Mouse (Mus musculus) gastrocnemius, postnatal 36 days (tissue): ENCODE data around the gene Dnaja1. TPM values are rescaled to one million over a fixed set of nuclear protein-coding genes. Genes with fewer than 3 reads are reported as not detected.
A peak's percentile ranks its signal among the peaks of the same experiment; 100 is the strongest.

ENCODE experiments used
- DNase-seq, 2 experiments: peaks; one replicate each; pipeline ENCODE4 v3.0.0; 2022
- intact Hi-C: fragments of 180-260 bp; cut with DNase I; formaldehyde crosslinking; loops from one replicate; pipeline ENCODE4 v1.15.1; 2025
- total RNA-seq, 2 experiments: library from RNA; stranded (reverse); gene quantifications; 2 replicates each; pipeline ENCODE4 v1.2.3; 2021

Gene Dnaja1
- total RNA-seq, 2 experiments from 2014 or later = 31.8 to 38.3 TPM

DNA sequence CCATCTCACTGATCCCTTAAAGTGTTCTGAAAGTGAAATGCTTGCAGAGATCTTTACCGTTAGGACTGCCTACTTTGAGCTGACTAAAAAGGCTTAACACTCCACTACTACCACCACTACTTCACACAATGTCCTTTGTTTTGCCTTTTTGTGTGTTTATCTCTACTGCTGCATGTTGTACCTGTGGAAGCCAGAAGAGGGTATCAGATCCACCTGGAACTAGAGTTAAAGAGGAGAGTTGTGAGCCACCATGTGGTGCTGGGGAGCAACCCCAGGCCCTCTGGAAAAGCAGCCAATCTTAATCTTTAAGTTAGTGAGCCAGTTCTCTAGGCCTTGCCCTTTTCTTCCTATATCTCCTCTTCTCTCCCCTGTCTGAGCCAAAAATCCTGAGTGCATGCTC is 5.3 kb downstream of the Dnaja1 start:
- intact Hi-C loops = no loop called here
- no peak for DNase-seq

DNA sequence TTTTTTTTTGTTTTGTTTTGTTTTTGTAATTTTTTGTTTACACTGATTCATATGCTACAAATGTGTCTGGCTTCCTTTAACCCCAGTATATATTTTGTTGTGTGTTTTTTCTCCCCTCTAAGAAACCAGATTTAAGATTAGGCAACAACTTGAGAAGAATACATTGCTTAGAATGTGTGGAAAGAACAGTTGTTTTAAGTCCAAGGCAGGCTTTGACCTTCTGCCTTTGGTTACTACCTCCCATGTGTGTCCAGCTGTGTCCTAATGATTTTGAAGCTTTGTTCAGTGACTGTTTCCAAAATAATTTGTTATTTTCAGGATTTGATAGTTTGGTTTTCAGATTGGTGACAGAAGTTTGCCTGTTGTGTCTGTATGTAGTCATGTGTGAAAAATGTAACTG is 9.3 kb downstream of the Dnaja1 start:
- no peak for DNase-seq
- intact Hi-C loops = no loop called here

DNA sequence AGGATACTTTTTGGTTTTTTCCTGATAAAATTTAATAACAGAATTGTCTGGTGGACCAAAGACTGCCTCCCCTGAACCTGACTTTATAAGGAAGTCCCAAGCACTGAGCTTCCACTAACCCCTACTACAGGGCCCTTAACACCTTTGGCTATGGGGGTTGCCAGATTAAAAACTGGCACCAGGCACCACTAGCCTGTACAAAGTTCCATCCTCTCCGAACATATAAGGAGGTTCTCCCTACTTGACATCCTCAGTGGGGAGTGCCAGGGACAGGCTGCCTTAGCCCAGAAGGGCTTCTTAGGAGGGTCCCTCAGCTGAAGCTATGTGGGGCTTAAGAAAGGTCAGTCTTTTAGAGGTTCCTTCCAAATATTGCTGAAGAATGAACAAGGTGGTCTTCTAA is 13.4 kb downstream of the Dnaja1 start:
- intact Hi-C loops = no loop called here
- DNase-seq = no peak

DNA sequence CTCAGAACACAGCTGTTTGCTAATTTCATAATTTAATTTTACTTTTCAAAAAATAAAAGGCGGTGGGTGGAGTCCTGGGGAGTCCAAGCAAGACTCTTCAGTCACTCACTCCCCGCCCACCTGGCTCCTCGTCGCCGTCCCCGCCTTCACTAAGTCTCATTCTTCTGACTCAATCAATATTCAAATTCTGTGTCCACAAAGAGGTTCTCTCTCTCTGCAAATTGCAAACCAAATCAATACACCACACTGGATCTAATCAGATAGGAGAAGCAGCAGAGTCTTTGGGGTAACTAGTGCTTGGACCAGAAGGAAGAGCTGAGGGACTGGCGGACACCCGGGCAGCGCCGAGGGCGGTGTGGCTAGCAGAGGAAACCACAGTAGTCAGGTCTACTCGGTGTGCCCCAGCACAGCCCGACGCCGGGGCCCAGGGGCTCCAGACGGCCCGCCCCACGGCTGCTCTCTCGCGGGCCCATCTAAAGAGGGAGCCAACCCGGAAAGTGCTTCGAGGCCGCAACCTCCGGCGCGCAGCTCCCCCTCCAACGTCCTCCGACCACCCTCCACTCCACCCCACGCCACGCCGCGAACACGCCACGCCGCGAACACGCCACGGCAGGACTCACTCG is 35.3 kb downstream of the Dnaja1 start:
- intact Hi-C loops = no loop called here
- DNase-seq = no peak

DNA sequence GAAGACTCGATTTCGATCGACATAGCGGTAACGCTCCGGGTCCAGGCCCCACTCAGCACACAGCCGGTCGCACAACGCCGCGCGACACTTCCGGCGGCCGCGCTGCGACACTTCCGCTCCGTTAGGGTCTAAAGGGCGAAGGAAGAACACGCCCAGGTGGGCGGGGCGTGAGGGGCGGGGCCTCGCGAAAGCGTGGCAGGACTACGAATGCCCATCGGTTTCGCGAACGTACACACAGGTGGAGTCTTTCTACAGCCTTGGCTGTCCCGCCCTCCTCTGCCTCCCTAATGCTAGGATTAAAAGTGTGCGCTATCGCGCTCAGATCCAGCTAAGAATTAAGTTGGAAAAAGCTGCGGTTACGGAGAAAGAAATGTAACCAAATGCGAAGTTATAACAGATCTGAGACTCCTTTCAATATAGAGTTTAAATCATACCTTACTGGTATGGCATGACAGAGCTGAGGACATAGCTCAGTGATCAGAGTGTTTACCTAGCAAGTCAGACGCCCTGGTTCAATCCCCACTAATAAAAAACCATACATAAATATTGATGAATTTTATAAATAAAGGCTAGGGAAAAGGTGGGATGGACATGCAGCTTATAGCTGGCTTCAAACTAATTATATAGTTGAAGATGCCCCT is 36.0 kb downstream of the Dnaja1 start, which contains the start of gene Smu1:
Smu1 (minus strand) TSS at position 144 of the 641 bp plus-strand sequence.
- intact Hi-C loops = no loop called here
- peak; percentile 94 for DNase-seq

DNA sequence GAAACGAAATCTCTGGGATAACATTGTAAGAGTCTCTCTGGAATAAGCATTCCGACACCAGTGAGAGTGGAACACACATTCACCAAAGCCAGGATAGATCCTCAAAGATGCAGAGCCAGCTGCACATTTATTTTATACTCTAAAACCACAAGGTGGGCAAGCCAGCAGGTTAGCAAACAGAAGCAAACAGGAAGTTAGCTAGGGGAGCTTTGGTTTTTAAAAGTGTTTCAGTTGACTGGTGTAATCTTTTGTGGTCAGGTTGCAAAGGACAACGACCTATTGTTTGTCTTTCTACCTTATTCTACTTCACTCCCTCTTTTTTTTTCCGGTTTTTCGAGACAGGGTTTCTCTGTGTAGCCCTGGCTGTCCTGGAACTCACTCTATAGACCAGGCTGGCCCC is 37.9 kb downstream of the Dnaja1 start:
- intact Hi-C loops = no loop called here
- DNase-seq = no peak

DNA sequence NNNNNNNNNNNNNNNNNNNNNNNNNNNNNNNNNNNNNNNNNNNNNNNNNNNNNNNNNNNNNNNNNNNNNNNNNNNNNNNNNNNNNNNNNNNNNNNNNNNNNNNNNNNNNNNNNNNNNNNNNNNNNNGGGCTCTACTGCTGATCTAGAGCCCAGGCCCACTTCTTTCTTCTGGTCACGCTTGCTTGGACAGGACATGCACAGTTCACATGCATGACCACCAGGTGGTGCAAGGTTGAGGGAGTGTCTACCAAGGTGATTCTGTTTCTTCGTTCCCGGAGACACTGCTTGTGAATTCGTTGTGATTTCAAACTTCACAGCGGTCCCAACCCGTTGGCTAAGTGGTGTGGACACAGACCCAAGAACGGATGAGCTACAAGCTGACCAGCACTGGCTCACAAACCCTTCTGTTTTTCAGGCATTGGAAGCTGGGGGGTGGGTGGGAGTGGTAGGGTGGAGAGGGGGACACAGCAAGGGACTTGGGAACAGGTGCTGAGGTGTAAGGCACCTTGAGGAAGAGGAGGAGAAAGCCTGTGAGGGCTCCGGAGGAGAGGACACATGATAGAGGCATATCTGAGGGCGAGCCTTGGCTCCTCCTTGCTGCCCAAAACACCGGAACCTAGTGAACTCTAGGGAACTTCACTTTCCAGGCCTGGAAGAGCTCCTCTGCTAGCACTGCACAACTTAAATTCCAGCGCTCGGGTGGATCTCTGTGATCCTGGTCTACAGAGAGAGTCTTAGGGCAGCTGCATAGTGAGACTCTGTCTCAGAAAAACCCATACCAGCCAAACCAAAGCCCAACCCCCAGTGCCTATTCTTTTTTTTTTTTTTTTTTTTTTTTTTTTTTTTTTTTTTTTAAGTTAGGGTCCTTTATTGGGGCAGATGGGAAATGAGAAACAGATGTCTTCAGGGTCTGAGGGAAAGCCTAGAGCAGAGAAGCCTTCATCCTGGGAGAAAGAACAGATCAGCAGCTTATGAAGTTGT is 52.6 kb downstream of the Dnaja1 start:
- intact Hi-C loops = loop anchor here (5.0 kb wide), 2 partner anchors 78 to 343 kb away; partner anchors contain the start of gene B4galt1
- peak; percentile 74 to 75 for DNase-seq

DNA sequence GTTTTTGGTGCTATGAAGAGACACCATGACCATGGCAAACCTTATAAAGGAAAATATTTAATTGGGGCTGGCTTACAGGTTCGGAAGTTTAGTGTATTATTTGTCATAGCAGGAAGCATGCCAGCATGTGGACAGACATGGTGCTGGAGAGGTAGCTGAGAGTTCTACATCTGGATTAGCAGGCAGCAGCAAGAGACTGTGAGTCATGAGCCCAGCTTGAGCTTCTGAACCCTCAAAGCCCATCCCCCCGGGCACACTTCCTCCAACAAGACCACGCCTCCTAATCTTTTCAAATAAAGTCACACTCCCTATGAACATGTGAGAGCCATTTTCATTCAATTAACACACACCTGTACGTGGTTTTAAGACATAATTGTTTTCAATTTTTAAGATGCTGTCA is 54.5 kb downstream of the Dnaja1 start:
- intact Hi-C loops = loop anchor here (5.0 kb wide), 1 partner anchor 76 kb away; the partner anchor contains the start of gene B4galt1
- no peak for DNase-seq

DNA sequence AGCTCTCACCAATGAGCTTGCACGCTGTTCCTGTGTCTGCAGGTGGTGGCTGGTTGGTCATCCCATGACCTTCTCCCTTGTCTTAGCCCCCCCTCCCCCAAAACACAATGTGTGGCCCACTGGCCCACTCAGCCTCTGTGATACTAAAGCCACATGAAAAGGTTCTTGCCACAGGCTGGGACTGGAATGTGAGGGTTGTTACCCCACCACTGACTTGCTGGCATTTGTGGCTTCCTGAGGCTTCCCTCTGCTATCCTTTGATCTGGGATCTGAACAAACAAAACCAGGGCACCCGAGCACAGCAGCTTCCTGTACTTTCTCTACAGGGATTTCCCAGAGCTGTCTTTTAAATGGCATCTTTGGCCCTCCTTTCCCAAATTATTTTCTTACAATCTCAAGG is 55.2 kb downstream of the Dnaja1 start:
- intact Hi-C loops = loop anchor here (5.0 kb wide), 1 partner anchor 75 kb away; the partner anchor contains the start of gene B4galt1

DNA sequence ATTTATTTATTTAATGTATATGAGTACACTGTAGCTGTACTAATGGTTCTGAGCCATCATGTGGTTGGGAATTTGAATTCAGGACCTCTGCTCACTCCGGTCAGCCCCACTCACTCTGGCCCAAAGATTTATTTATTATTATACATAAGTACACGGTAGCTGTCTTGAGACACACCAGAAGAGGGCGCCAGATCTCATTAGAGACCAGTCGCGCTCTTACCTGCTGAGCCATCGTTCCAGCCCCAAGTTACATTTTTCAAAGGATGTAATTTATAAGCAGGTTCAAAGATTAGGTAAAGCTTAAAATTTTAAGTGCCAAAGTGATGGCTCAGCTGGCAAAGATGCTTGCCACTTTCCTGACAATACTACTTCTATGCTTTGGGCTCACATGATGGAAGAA is 56.7 kb downstream of the Dnaja1 start:
- DNase-seq = no peak
- intact Hi-C loops = loop anchor here (5.0 kb wide), 1 partner anchor 74 kb away; the partner anchor contains the start of gene B4galt1

More for the DNA sequence above, 55.2 kb downstream of the Dnaja1 start:
- no peak for DNase-seq

DNA sequence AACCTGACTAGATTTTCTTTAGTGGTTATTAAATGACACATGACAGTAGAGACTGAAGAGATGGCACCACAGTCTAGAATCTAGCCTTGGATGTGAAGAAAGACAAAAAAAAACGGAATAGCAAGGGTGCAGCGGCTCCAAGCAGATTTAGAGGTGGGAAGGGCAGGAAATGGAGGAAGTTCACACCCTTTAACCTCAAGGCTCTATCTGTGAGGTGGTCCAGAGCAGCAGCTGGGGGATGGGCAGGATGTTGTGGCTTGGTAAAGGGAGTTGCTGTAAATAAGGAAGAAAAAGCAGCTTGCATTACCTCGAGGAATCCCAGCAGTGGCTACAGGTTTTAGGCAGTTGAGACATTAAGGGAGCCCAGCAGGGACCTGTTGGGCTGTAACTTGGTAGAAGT is 59.2 kb downstream of the Dnaja1 start:
- no peak for DNase-seq
- intact Hi-C loops = no loop called here

DNA sequence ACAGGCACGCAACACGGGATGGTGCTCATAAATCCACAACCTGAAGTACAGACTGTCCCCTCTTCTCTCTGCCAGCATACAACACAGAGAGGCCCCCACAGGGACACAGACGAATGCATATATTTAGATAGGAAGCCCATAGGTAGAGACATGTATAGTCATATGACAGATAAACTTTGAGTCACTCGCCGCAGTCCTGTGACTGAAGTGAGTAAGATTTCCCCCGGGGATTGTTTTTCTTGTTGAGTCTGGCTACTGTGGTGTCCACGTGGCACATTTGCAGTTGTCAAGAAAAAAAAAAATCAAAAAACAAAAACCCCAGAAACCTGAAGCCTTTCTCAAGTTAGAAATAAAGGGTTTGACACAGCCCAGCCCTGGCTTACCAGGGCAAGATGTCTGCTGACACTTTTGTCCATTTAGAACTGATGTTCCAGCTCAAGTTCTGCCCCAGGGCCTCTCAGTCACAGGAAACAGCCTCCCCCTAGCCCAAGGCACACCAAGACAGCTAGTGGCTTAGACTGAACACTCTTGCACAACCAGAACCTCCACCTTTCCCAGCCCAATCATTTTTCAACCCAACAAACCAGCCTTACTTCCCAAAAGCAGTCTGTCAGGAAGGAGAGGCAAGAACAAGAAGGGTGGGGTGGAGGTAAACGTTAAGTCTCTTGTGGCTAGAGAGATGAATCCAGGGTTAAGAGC is 60.0 kb downstream of the Dnaja1 start:
- DNase-seq = no peak
- intact Hi-C loops = no loop called here

DNA sequence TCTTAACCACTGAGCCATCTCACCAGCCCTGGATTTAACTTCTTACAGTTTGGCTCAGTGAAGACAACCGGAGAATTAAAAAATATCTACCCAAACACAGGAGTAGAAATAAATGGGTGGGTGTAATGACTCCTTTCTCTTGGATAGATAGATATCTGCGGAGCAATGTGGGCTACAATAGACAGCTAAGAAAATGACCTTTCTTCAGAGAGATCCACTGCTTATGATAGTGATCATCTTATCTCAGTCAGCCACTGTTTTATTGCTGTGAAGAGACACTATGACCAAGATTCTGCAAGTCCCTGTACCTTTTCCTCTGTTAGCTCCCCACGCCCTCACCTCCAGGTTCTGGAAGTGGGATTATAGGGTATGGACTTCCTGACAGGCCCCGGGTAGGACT is 61.1 kb downstream of the Dnaja1 start:
- intact Hi-C loops = no loop called here
- no peak for DNase-seq

DNA sequence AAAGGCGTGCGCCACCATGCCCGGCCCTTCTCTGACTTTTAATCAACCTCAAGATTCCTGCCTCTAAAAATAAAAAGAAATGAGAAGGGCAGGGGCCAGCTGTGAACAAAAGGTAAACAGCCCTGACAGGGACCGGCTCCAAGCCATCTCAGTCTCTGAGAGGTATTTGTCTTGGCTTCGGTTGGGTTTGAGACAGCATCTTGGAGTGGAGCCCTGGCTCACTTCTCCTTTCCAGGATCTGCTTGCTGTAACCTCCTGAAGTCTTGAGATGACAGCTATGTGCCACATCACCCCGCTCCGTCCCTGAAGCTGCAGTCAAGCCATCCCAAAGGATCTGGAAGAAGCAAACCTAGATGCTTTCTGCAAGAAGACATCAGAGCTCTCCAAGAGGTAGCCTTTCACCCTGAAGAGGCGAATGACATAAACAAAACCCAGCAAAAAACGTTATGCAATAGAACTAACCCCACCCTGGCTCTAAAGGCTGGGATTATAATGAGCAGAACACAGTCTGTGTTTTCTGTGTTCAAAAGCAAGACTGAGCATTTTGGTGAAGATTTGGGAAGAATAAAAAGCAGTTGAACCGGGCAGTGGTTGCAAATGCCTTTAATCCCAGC is 62.7 kb downstream of the Dnaja1 start:
- intact Hi-C loops = no loop called here
- peak; percentile 56 to 60 for DNase-seq

DNA sequence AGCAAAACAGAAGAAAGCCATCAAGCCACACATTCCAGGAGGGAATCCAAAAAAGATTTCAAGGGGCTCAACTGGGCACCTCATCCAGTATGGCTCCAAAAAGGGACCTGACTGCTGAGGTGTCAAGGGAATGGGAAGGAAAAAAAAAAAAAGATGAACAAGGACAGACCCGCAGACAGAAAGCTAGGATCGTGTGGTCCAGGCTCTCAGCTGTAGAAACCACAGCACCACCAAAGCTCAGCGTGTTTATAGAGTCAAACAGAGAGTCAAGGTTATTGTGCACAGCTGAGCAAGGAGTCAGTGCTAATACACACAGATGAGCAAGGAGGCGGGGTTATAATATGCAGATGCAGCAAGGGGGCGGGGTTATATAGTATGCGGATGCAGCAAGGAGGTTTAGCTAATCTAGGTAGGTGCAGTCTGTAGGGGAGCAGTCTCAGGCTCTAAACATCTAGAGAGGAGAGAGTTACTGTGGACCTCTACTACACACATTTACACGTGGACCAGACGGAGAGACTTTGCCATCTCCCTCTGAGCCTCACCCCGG is 63.7 kb downstream of the Dnaja1 start:
- intact Hi-C loops = no loop called here
- DNase-seq = no peak

DNA sequence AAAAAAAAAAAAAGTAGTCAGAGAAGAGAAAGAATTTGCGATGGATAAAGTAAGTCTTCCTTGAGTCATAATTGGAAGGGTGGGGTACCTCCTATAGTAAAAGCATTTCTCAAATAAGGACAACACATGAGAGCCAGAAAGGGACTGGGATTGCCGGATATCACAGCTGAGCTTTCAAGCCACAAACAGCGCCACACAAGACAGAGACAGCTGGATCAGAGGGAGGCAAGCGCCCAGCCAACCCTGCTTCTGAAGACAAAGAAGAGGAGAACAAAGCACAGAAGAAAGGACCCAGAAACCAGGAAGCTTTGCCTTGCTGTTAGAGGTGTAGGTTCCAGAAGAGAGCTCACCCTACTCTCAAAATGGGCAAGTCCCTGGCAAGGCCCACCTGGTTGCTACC is 64.6 kb downstream of the Dnaja1 start:
- no peak for DNase-seq
- intact Hi-C loops = no loop called here
